Mouse (Mus musculus) T-cell, adult 66 days (primary cell): ENCODE data around the gene Eml3. TPM values are rescaled to one million over a fixed set of nuclear protein-coding genes. Genes with fewer than 3 reads are reported as not detected.

Source experiments
- total RNA-seq, 2 experiments: library from RNA; stranded (reverse); gene quantifications; 3 replicates in 1 of 2; 4 replicates in 1 of 2; pipeline ENCODE4 v1.2.4; 2023

The Eml3 gene
- 10 to 100 TPM; 91.2 to 97.8 TPM for total RNA-seq

GRCm38 (mm10) chr19:8929224-8930088, at the start of gene Eml3, which contains the start of gene Rom1:
TSS of gene Eml3 (plus strand) at chr19:8929552.
TSS of gene Rom1 (minus strand) at chr19:8929356.

GRCm38 (mm10) chr19:8880311-8881033, 48.9 kb upstream of the Eml3 start, which contains the start of gene Uqcc3:
TSS of gene Uqcc3 (minus strand) at chr19:8880923.

GRCm38 (mm10) chr19:8883616-8884015, 45.7 kb upstream of the Eml3 start, which contains the start of the genes Lbhd1 and Gm49403:
TSS of gene Lbhd1 (plus strand) at chr19:8883732.
TSS of gene Gm49403 (plus strand) at chr19:8883930.

GRCm38 (mm10) chr19:8888511-8889385, 40.6 kb upstream of the Eml3 start, which contains the start of the genes 1810009A15Rik and Gm49416:
TSS of gene 1810009A15Rik (plus strand) at chr19:8888853.
TSS of gene Gm49416 (plus strand) at chr19:8888926.

GRCm38 (mm10) chr19:8892829-8893766, 36.3 kb upstream of the Eml3 start, which contains the start of gene Ints5:
TSS of gene Ints5 (plus strand) at chr19:8893005.

GRCm38 (mm10) chr19:8897865-8898495, 31.4 kb upstream of the Eml3 start, which contains the start of gene Ganab:
TSS of gene Ganab (plus strand) at chr19:8898071.

GRCm38 (mm10) chr19:8920073-8920736, 9.1 kb upstream of the Eml3 start, which contains the start of gene B3gat3:
TSS of gene B3gat3 (plus strand) at chr19:8920374.

GRCm38 (mm10) chr19:8941515-8942217, 12.3 kb downstream of the Eml3 start, which contains the start of gene Mta2:
TSS of gene Mta2 (plus strand) at chr19:8941875.

GRCm38 (mm10) chr19:8953135-8954039, 24.0 kb downstream of the Eml3 start, which contains the start of gene Tut1:
TSS of gene Tut1 (plus strand) at chr19:8953847.

GRCm38 (mm10) chr19:8966590-8967372, 37.4 kb downstream of the Eml3 start, which contains the start of gene Eef1g:
TSS of gene Eef1g (plus strand) at chr19:8967041.

GRCm38 (mm10) chr19:8989066-8989566, 59.8 kb downstream of the Eml3 start, which contains the start of gene Ahnak:
TSS of gene Ahnak (plus strand) at chr19:8989284.

Other genes starting within 250 kb of the Eml3 start
- 100 to 1,000 TPM; 186 to 208 TPM for gene Slc3a2, start 206.2 kb upstream of the Eml3 start, total RNA-seq
- gene Wdr74, start 193.7 kb upstream of the Eml3 start, total RNA-seq, result 10 to 100 TPM; 87.5 to 97.1 TPM
- gene 1700092M07Rik, start 188.8 kb upstream of the Eml3 start, total RNA-seq, result 10 to 100 TPM; 11.8 to 13.2 TPM
- 100 to 1,000 TPM; 226 to 241 TPM for gene Stx5a, start 188.1 kb upstream of the Eml3 start, total RNA-seq
- 100 to 1,000 TPM; 459 to 471 TPM for gene Nxf1, start 172.5 kb upstream of the Eml3 start, total RNA-seq
- gene Tmem223, start 158.6 kb upstream of the Eml3 start, total RNA-seq, result 10 to 100 TPM; 46.9 to 48.0 TPM
- 10 to 100 TPM; 66.4 to 71.6 TPM for gene Tmem179b, start 155.1 kb upstream of the Eml3 start, total RNA-seq
- 10 to 100 TPM; 13.8 to 17.4 TPM for gene Taf6l, start 143.1 kb upstream of the Eml3 start, total RNA-seq
- gene Polr2g, start 131.0 kb upstream of the Eml3 start, total RNA-seq, result 10 to 100 TPM; 60.3 to 66.7 TPM
- 1 to 10 TPM in 1 of 2 experiments, under 1 TPM in 1; 0.99 to 1.1 TPM for gene Zbtb3, start 127.0 kb upstream of the Eml3 start, total RNA-seq
- gene Ttc9c, start 110.2 kb upstream of the Eml3 start, total RNA-seq, result 10 to 100 TPM; 30.4 to 30.6 TPM
- 100 to 1,000 TPM; 105 to 110 TPM for gene Hnrnpul2, start 109.5 kb upstream of the Eml3 start, total RNA-seq
- 10 to 100 TPM in 1 of 2 experiments, 1 to 10 TPM in 1; 2.4 to 17.5 TPM for gene AC129217.1, start 99.8 kb upstream of the Eml3 start, total RNA-seq
- gene Bscl2, start 92.1 kb upstream of the Eml3 start, total RNA-seq, result 10 to 100 TPM; 39.2 to 44.0 TPM
- not detected for gene Gng3, start 90.4 kb upstream of the Eml3 start, total RNA-seq
- 1 to 10 TPM in 1 of 2 experiments, under 1 TPM in 1; 0.96 to 1.5 TPM for gene Lrrn4cl, start 78.8 kb upstream of the Eml3 start, total RNA-seq
- gene Ubxn1, start 58.1 kb upstream of the Eml3 start, total RNA-seq, result 100 to 1,000 TPM; 115 to 121 TPM
- 10 to 100 TPM; 33.0 to 39.5 TPM for gene Uqcc3, start 48.6 kb upstream of the Eml3 start, total RNA-seq
- 10 to 100 TPM; 13.4 to 24.7 TPM for gene Lbhd1, start 45.8 kb upstream of the Eml3 start, total RNA-seq
- gene Gm49403, start 45.6 kb upstream of the Eml3 start, total RNA-seq, result not detected
- 10 to 100 TPM; 20.3 to 25.8 TPM for gene 1810009A15Rik, start 40.7 kb upstream of the Eml3 start, total RNA-seq
- 1 to 10 TPM; 1.9 to 4.8 TPM for gene Gm49416, start 40.6 kb upstream of the Eml3 start, total RNA-seq
- 10 to 100 TPM; 23.9 to 26.9 TPM for gene Ints5, start 36.5 kb upstream of the Eml3 start, total RNA-seq
- 100 to 1,000 TPM; 161 to 162 TPM for gene Ganab, start 31.5 kb upstream of the Eml3 start, total RNA-seq
- gene B3gat3, start 9.2 kb upstream of the Eml3 start, total RNA-seq, result 10 to 100 TPM; 57.0 to 61.4 TPM
- gene Rom1, start 196 bp upstream of the Eml3 start, total RNA-seq, result 1 to 10 TPM; 5.8 to 6.1 TPM
- gene Mta2, start 12.3 kb downstream of the Eml3 start, total RNA-seq, result 100 to 1,000 TPM; 206 to 212 TPM
- gene Tut1, start 24.3 kb downstream of the Eml3 start, total RNA-seq, result 10 to 100 TPM; 31.6 to 34.9 TPM
- gene Eef1g, start 37.5 kb downstream of the Eml3 start, total RNA-seq, result 100 to 1,000 TPM; 615 to 678 TPM
- 100 to 1,000 TPM; 113 to 135 TPM for gene Ahnak, start 59.7 kb downstream of the Eml3 start, total RNA-seq
- gene Scgb1a1, start 158.4 kb downstream of the Eml3 start, total RNA-seq, result not detected
- 10 to 100 TPM; 12.4 to 13.2 TPM for gene Asrgl1, start 206.1 kb downstream of the Eml3 start, total RNA-seq